Mouse (Mus musculus): Measurements from ENCODE around the gene Cdc42bpa. TPM values are rescaled to one million over a fixed set of nuclear protein-coding genes. Genes with fewer than 3 reads are reported as not detected.

Gene Cdc42bpa
- polyA plus RNA-seq, 1 experiment from 2014 or later: 28.5 TPM

GRCm38 (mm10) chr1:179969776-179970428 is 9.6 kb downstream of the Cdc42bpa start:
- 0 out of 2 replicates have a peak, but pooled peaks cover 3% of the 10 kb centered on the region for H3K4me1 ChIP-seq
- ATAC-seq (replicated peaks): no peak
- 78% methylated on average over 5 of the region's 5 CpGs for WGBS
- no peaks in the 10 kb centered on the region for H3K27me3 ChIP-seq (replicated peaks)
- no peak overlapping the region for H3K4me3 ChIP-seq
- no peak overlapping the region for H3K4me2 ChIP-seq
- no peak overlapping the region for H3K27ac ChIP-seq
- H3K9ac ChIP-seq: no peak overlapping the region
- no peaks in the 10 kb centered on the region for H3K9me3 ChIP-seq
- no peaks in the 10 kb centered on the region for H3K36me3 ChIP-seq (replicated peaks)

GRCm38 (mm10) chr1:179975021-179975420 is 14.7 kb downstream of the Cdc42bpa start:
- peaks cover 3% of the 10 kb centered on the region; the same call in 1 of the 2 replicates for H3K4me1 ChIP-seq
- H3K4me3 ChIP-seq: no peak overlapping the region
- no peak overlapping the region for H3K9ac ChIP-seq
- no peaks in the 10 kb centered on the region for H3K36me3 ChIP-seq (replicated peaks)
- no peak for ATAC-seq (replicated peaks)
- no peaks in the 10 kb centered on the region for H3K9me3 ChIP-seq
- no peak overlapping the region for H3K27ac ChIP-seq
- no peak overlapping the region for H3K4me2 ChIP-seq
- 73% methylated on average over 6 of the region's 6 CpGs for WGBS
- no peaks in the 10 kb centered on the region for H3K27me3 ChIP-seq (replicated peaks)

- Histone ChIP-seq H3K27ac (no peak overlapping the region), H3K9me3 (no peaks in the 10 kb centered on the region), H3K4me3 (no peak overlapping the region), H3K4me2 (no peak overlapping the region), H3K4me1 (peaks cover 3% of the 10 kb centered on the region; the same call in 1 of the 2 replicates), H3K9ac (no peak overlapping the region), H3K27me3 (replicated peaks) (no peaks in the 10 kb centered on the region), H3K36me3 (replicated peaks) (no peaks in the 10 kb centered on the region)
- no peak for ATAC-seq (replicated peaks)
- 77% methylated on average over 5 of the region's 5 CpGs for WGBS
Measured at GRCm38 (mm10) chr1:179975645-179976275, 15.5 kb downstream of the Cdc42bpa start.

- Histone ChIP-seq H3K4me2 (no peak overlapping the region), H3K27ac (no peak overlapping the region), H3K4me1 (peaks cover 3% of the 10 kb centered on the region; the same call in 1 of the 2 replicates), H3K27me3 (replicated peaks) (no peaks in the 10 kb centered on the region), H3K4me3 (no peak overlapping the region), H3K9ac (no peak overlapping the region), H3K9me3 (no peaks in the 10 kb centered on the region), H3K36me3 (replicated peaks) (no peaks in the 10 kb centered on the region; the same call in 1 of the 2 replicates)
- no peak for ATAC-seq (replicated peaks)
- 81% methylated on average over 6 of the region's 6 CpGs for WGBS
Measured at GRCm38 (mm10) chr1:179977437-179977836, 17.2 kb downstream of the Cdc42bpa start.

GRCm38 (mm10) chr1:179978742-179979141 is 18.5 kb downstream of the Cdc42bpa start:
- H3K9ac ChIP-seq: no peak overlapping the region
- H3K9me3 ChIP-seq: no peaks in the 10 kb centered on the region
- no peak for ATAC-seq (replicated peaks)
- no peak overlapping the region for H3K27ac ChIP-seq
- no peaks in the 10 kb centered on the region for H3K27me3 ChIP-seq (replicated peaks)
- no peak overlapping the region for H3K4me2 ChIP-seq
- 60% methylated on average over 1 of the region's 1 CpGs for WGBS
- no peak overlapping the region for H3K4me3 ChIP-seq
- H3K36me3 ChIP-seq (replicated peaks): no peaks in the 10 kb centered on the region; the same call in 1 of the 2 replicates
- H3K4me1 ChIP-seq: no peaks in the 10 kb centered on the region; the same call in 1 of the 2 replicates

GRCm38 (mm10) chr1:179981680-179982079 is 21.4 kb downstream of the Cdc42bpa start:
- Histone ChIP-seq H3K27ac (no peak overlapping the region), H3K4me2 (no peak overlapping the region), H3K27me3 (replicated peaks) (no peaks in the 10 kb centered on the region), H3K4me3 (no peak overlapping the region), H3K36me3 (replicated peaks) (no peaks in the 10 kb centered on the region; the same call in 1 of the 2 replicates), H3K4me1 (no peaks in the 10 kb centered on the region), H3K9me3 (no peaks in the 10 kb centered on the region), H3K9ac (no peak overlapping the region)
- no peak for ATAC-seq (replicated peaks)

- no peak for ATAC-seq (replicated peaks)
- H3K9ac ChIP-seq: no peak overlapping the region
- H3K9me3 ChIP-seq: no peaks in the 10 kb centered on the region
- no peak overlapping the region for H3K27ac ChIP-seq
- WGBS: 86% methylated on average over 1 of the region's 1 CpGs
- H3K4me2 ChIP-seq: no peak overlapping the region
- H3K4me1 ChIP-seq: no peaks in the 10 kb centered on the region
- H3K4me3 ChIP-seq: no peak overlapping the region
- H3K27me3 ChIP-seq (replicated peaks): no peaks in the 10 kb centered on the region
- no peaks in the 10 kb centered on the region; the same call in 1 of the 2 replicates for H3K36me3 ChIP-seq (replicated peaks)
Measured at GRCm38 (mm10) chr1:179982183-179982582, 21.9 kb downstream of the Cdc42bpa start.

GRCm38 (mm10) chr1:179982933-179983332 is 22.7 kb downstream of the Cdc42bpa start:
- Histone ChIP-seq H3K27ac (no peak overlapping the region), H3K4me3 (no peak overlapping the region), H3K9ac (no peak overlapping the region), H3K9me3 (no peaks in the 10 kb centered on the region), H3K4me2 (no peak overlapping the region), H3K4me1 (no peaks in the 10 kb centered on the region), H3K36me3 (replicated peaks) (no peaks in the 10 kb centered on the region; the same call in 1 of the 2 replicates), H3K27me3 (replicated peaks) (no peaks in the 10 kb centered on the region)
- WGBS: 90% methylated on average over 1 of the region's 1 CpGs
- ATAC-seq (replicated peaks): no peak

GRCm38 (mm10) chr1:179984171-179984570 is 23.9 kb downstream of the Cdc42bpa start:
- H3K4me1 ChIP-seq: no peaks in the 10 kb centered on the region
- H3K9me3 ChIP-seq: no peaks in the 10 kb centered on the region
- WGBS: 23% methylated on average over 1 of the region's 1 CpGs
- no peaks in the 10 kb centered on the region; the same call in 1 of the 2 replicates for H3K36me3 ChIP-seq (replicated peaks)
- H3K27me3 ChIP-seq (replicated peaks): no peaks in the 10 kb centered on the region
- H3K27ac ChIP-seq: no peak overlapping the region
- H3K4me3 ChIP-seq: no peak overlapping the region
- no peak overlapping the region for H3K4me2 ChIP-seq
- ATAC-seq (replicated peaks): no peak
- no peak overlapping the region for H3K9ac ChIP-seq

GRCm38 (mm10) chr1:179991660-179992235 is 31.5 kb downstream of the Cdc42bpa start:
- no peak for ATAC-seq (replicated peaks)
- Histone ChIP-seq H3K27me3 (replicated peaks) (no peaks in the 10 kb centered on the region), H3K27ac (no peak overlapping the region), H3K4me1 (no peaks in the 10 kb centered on the region), H3K9ac (no peak overlapping the region), H3K4me2 (no peak overlapping the region), H3K9me3 (no peaks in the 10 kb centered on the region), H3K36me3 (replicated peaks) (no peaks in the 10 kb centered on the region), H3K4me3 (no peak overlapping the region)
- 92% methylated on average over 6 of the region's 6 CpGs for WGBS

- no peak overlapping the region for H3K9ac ChIP-seq
- WGBS: 80% methylated on average over 1 of the region's 1 CpGs
- H3K4me1 ChIP-seq: no peaks in the 10 kb centered on the region
- no peaks in the 10 kb centered on the region for H3K9me3 ChIP-seq
- no peaks in the 10 kb centered on the region for H3K27me3 ChIP-seq (replicated peaks)
- no peak overlapping the region for H3K27ac ChIP-seq
- no peak overlapping the region for H3K4me3 ChIP-seq
- no peak for ATAC-seq (replicated peaks)
- no peak overlapping the region for H3K4me2 ChIP-seq
- H3K36me3 ChIP-seq (replicated peaks): no peaks in the 10 kb centered on the region
Measured at GRCm38 (mm10) chr1:179992255-179992654, 32.0 kb downstream of the Cdc42bpa start.

- H3K9me3 ChIP-seq: no peaks in the 10 kb centered on the region
- no peaks in the 10 kb centered on the region for H3K36me3 ChIP-seq (replicated peaks)
- no peak overlapping the region for H3K27ac ChIP-seq
- no peak overlapping the region for H3K9ac ChIP-seq
- H3K27me3 ChIP-seq (replicated peaks): no peaks in the 10 kb centered on the region
- no peak for ATAC-seq (replicated peaks)
- H3K4me1 ChIP-seq: no peaks in the 10 kb centered on the region
- H3K4me2 ChIP-seq: no peak overlapping the region
- no peak overlapping the region for H3K4me3 ChIP-seq
Measured at GRCm38 (mm10) chr1:180008057-180008456, 47.8 kb downstream of the Cdc42bpa start.
